Mouse (Mus musculus) cerebellum, postnatal 4 days (tissue): ENCODE results near the gene Marf1.

Experiments used
- DNase-seq, 2 experiments: peaks; one replicate each; pipeline ENCODE4 v3.0.0; 2022; ENCODE audit warnings: low spot score in 2 of 2, mixed read lengths in 1 of 2

The Marf1 gene

GRCm38 (mm10) chr16:14137976-14138561, 25.1 kb downstream of the Marf1 start:
- no peak for DNase-seq

- DNase-seq, result no peak
These were observed 28.1 kb downstream of the Marf1 start for GRCm38 (mm10) chr16:14135014-14135413.

GRCm38 (mm10) chr16:14131838-14132237, 31.3 kb downstream of the Marf1 start:
- no peak for DNase-seq

- no peak for DNase-seq
These were observed 31.8 kb downstream of the Marf1 start for GRCm38 (mm10) chr16:14131376-14131775.

- no peak for DNase-seq
These were observed 32.4 kb downstream of the Marf1 start for GRCm38 (mm10) chr16:14130796-14131195.

- DNase-seq, result no peak
These were observed 34.2 kb downstream of the Marf1 start for GRCm38 (mm10) chr16:14128977-14129376.

GRCm38 (mm10) chr16:14125253-14125652, 37.9 kb downstream of the Marf1 start:
- DNase-seq, result no peak

GRCm38 (mm10) chr16:14124709-14125108, 38.4 kb downstream of the Marf1 start:
- DNase-seq, result no peak

- no peak for DNase-seq
These were observed 39.2 kb downstream of the Marf1 start for GRCm38 (mm10) chr16:14123901-14124300.

- no peak for DNase-seq
These were observed 40.6 kb downstream of the Marf1 start for GRCm38 (mm10) chr16:14122586-14122985.

- no peak for DNase-seq
These were observed 41.6 kb downstream of the Marf1 start for GRCm38 (mm10) chr16:14121563-14121962.

- DNase-seq, result no peak
These were observed 42.2 kb downstream of the Marf1 start for GRCm38 (mm10) chr16:14120941-14121340.

- no peak for DNase-seq
These were observed 45.9 kb downstream of the Marf1 start for GRCm38 (mm10) chr16:14117299-14117698.

GRCm38 (mm10) chr16:14112742-14113141, 50.4 kb downstream of the Marf1 start:
- no peak for DNase-seq

GRCm38 (mm10) chr16:14112133-14112532, 51.0 kb downstream of the Marf1 start:
- no peak for DNase-seq

GRCm38 (mm10) chr16:14110922-14111321, 52.2 kb downstream of the Marf1 start:
- no peak for DNase-seq

GRCm38 (mm10) chr16:14109651-14110230, 53.4 kb downstream of the Marf1 start:
- DNase-seq, result no peak

GRCm38 (mm10) chr16:14105891-14106290, 57.3 kb downstream of the Marf1 start:
- DNase-seq, result no peak

- DNase-seq, result no peak
These were observed 71.4 kb downstream of the Marf1 start for GRCm38 (mm10) chr16:14091771-14092170.

GRCm38 (mm10) chr16:14089296-14089695, 73.9 kb downstream of the Marf1 start:
- no peak for DNase-seq

- DNase-seq, result no peak
These were observed 74.9 kb downstream of the Marf1 start for GRCm38 (mm10) chr16:14088249-14088648.

- no peak for DNase-seq
These were observed 80.2 kb downstream of the Marf1 start for GRCm38 (mm10) chr16:14082925-14083324.

GRCm38 (mm10) chr16:14070471-14071169, 92.5 kb downstream of the Marf1 start:
- DNase-seq, result no peak
